Mouse (Mus musculus) ES-E14 (cell line): ENCODE data around the gene Kcnh2. TPM values are rescaled to one million over a fixed set of nuclear protein-coding genes. Genes with fewer than 3 reads are reported as not detected.

Experiments used
- DNase-seq: peaks from one replicate; pipeline ENCODE4 v3.0.0-alpha.2; 2013; ENCODE audit warnings: low read depth, low spot score
- H3K27ac ChIP-seq: 2 replicates; pipeline ENCODE4 v1.5.1; 2012; ENCODE audit warnings: low read depth, mild to moderate bottlenecking, low read length, moderate library complexity, mixed read lengths; ENCODE audit not compliant: poor library complexity, insufficient read depth, severe bottlenecking
- H3K36me3 ChIP-seq: 2 replicates; pipeline ENCODE4 v1.6.1; 2012; ENCODE audit warnings: mild to moderate bottlenecking, low read length, moderate library complexity, mixed read lengths; ENCODE audit not compliant: control insufficient read depth, poor library complexity, insufficient read depth, severe bottlenecking
- H3K4me1 ChIP-seq, 2 experiments: fragments of 150-350 bp in 1 of 2; sonication (generic) in 1 of 2; 2 replicates each; pipeline ENCODE4 v1.6.1; 2012; ENCODE audit warnings: low read length in 2 of 2, mild to moderate bottlenecking in 1 of 2, mixed read lengths in 1 of 2; ENCODE audit not compliant: control insufficient read depth in 2 of 2, insufficient read depth in 2 of 2, poor library complexity in 1 of 2
- H3K4me3 ChIP-seq, 2 experiments: fragments of 150-350 bp in 1 of 2; sonication (generic) in 1 of 2; 2 replicates each; pipeline ENCODE4 v1.5.1; 2012; ENCODE audit warnings: low read length in 2 of 2, low read depth in 1 of 2, mild to moderate bottlenecking in 1 of 2, mixed read lengths in 1 of 2; ENCODE audit not compliant: insufficient read depth in 1 of 2, poor library complexity in 1 of 2, severe bottlenecking in 1 of 2
- H3K9ac ChIP-seq: 2 replicates; pipeline ENCODE4 v1.6.1; 2012; ENCODE audit warnings: low read depth, mild to moderate bottlenecking, low read length, mixed read lengths; ENCODE audit not compliant: poor library complexity, insufficient read depth, severe bottlenecking
- H3K9me3 ChIP-seq: fragments of 150-350 bp; sonication (generic); 2 replicates; pipeline ENCODE4 v1.6.1; 2012; ENCODE audit warnings: low read depth, mild to moderate bottlenecking, low read length; ENCODE audit not compliant: control insufficient read depth, insufficient read depth
- CHD2 ChIP-seq: IDR thresholded peaks from 2 replicates; pipeline ENCODE4 v1.6.1; 2014; ENCODE audit warnings: mild to moderate bottlenecking, low read depth, low read length, inconsistent platforms
- HCFC1 ChIP-seq: IDR thresholded peaks from 2 replicates; pipeline ENCODE4 v1.6.1; 2012; ENCODE audit warnings: low read length, inconsistent platforms, borderline replicate concordance; ENCODE audit not compliant: insufficient read depth
- MAFK ChIP-seq: IDR thresholded peaks from 2 replicates; pipeline ENCODE4 v1.6.1; 2014; ENCODE audit warnings: mild to moderate bottlenecking, low read depth, low read length, inconsistent platforms; ENCODE audit not compliant: insufficient read depth
- ZC3H11A ChIP-seq: IDR thresholded peaks from 2 replicates; pipeline ENCODE4 v1.6.1; 2012; ENCODE audit warnings: low read depth, mild to moderate bottlenecking, inconsistent platforms, low read length, borderline replicate concordance
- ZNF384 ChIP-seq: IDR thresholded peaks from 2 replicates; pipeline ENCODE4 v1.6.1; 2012; ENCODE audit warnings: low read depth, low read length, inconsistent platforms
- in situ Hi-C, 2 experiments: fragments of 600-800 bp; cut with MboI; formaldehyde crosslinking; loops; one replicate each; pipeline ENCODE4 v1.15.1; 2025; ENCODE audit warnings: low sequenced_read_pairs in 2 of 2, inconsistent platforms in 1 of 2; ENCODE audit not compliant: unreplicated experiment in 2 of 2
- total RNA-seq: library from RNA; depleted of rRNA; stranded (reverse); fragments of 300-350 nt; gene quantifications from 2 replicates; pipeline ENCODE4 v1.2.3, GENCODE M21; 2012

The Kcnh2 gene
- total RNA-seq, 1 experiment = 6.5 TPM

DNA sequence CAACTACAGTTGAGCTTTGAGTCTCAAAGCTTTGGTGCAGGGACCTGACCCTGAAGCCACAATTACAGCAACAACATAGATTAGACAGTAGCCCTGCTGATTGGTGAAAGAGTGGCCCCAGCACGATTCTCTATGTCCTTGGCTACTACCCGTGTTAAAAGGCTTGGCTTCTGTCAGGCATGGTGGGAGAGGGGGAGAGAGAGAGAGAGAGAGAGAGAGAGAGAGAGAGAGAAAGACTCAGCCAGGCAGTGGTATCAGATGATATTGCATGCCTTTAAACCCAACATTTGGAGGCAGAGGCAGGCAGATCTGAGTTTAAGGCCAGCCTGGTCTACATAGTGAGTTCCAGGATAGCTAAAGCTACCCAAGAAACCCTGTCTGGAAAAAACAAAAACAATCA is 30.6 kb upstream of the Kcnh2 start:
- H3K9me3 ChIP-seq = no peaks in the 10 kb centered on the region
- no peak for TF ChIP-seq ZNF384
- no peak for TF ChIP-seq HCFC1
- TF ChIP-seq ZC3H11A = no peak
- no peak for TF ChIP-seq CHD2
- no peak for TF ChIP-seq MAFK
- H3K4me1 ChIP-seq = peaks cover 2 to 16% of the 10 kb centered on the region in 2 experiments; a peak in 1 of 4 replicates
- no peaks in the 10 kb centered on the region for H3K36me3 ChIP-seq
- H3K27ac ChIP-seq = no peak overlapping the region
- no peak overlapping the region for H3K9ac ChIP-seq
- in situ Hi-C loops = no loop called here
- DNase-seq = no peak
- no peak overlapping the region for H3K4me3 ChIP-seq

DNA sequence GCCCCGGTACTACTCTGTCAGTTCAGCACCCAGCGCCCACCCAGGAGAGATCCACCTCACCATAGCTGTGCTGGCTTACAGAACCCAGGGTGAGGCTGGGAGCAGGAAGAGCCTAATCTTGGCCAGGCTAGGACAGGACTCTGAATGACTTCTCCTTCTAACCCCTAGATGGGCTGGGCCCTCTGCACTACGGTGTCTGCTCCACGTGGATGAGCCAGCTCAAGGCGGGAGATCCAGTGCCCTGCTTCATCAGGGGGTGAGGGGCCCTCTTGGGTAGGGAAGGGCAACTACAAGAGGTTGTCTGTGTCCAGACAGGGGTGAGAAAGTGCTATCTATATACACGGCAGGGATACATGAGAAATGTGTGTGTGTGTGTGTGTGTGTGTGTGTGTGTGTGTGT is 30.1 kb upstream of the Kcnh2 start:
- no peaks in the 10 kb centered on the region for H3K9me3 ChIP-seq
- H3K4me3 ChIP-seq = no peak overlapping the region
- H3K4me1 ChIP-seq = peaks cover 2 to 14% of the 10 kb centered on the region in 2 experiments; a peak in 1 of 4 replicates
- no peak overlapping the region for H3K27ac ChIP-seq
- in situ Hi-C loops = no loop called here
- no peaks in the 10 kb centered on the region for H3K36me3 ChIP-seq
- DNase-seq = no peak
- TF ChIP-seq ZNF384 = no peak
- no peak for TF ChIP-seq ZC3H11A
- no peak for TF ChIP-seq CHD2
- no peak for TF ChIP-seq MAFK
- no peak for TF ChIP-seq HCFC1
- H3K9ac ChIP-seq = no peak overlapping the region

DNA sequence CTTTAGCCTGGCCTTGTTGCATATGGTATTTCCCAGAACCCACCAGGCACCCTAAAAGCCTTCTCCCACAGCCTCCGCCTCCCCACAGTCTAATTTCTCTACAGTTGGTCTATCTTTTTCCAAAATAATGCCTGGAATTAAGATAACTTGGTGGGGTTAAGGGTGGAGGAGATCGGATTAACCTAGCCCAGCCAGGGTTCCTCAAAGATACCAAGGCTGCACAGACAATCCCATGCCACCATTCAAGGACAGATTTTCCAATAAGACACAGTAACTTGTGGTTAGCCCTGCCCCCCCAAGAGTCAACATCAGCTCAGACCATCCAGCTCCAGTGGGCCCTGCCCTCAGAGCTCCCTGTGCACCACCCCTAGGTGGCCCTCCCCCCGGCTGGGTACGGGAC is 29.1 kb upstream of the Kcnh2 start:
- no peak overlapping the region for H3K9ac ChIP-seq
- H3K36me3 ChIP-seq = no peaks in the 10 kb centered on the region
- in situ Hi-C loops = no loop called here
- no peak overlapping the region for H3K4me3 ChIP-seq
- DNase-seq = no peak
- H3K27ac ChIP-seq = no peak overlapping the region
- TF ChIP-seq ZC3H11A = no peak
- peaks cover 2 to 14% of the 10 kb centered on the region in 2 experiments; a peak in 1 of 4 replicates for H3K4me1 ChIP-seq
- H3K9me3 ChIP-seq = no peaks in the 10 kb centered on the region

DNA sequence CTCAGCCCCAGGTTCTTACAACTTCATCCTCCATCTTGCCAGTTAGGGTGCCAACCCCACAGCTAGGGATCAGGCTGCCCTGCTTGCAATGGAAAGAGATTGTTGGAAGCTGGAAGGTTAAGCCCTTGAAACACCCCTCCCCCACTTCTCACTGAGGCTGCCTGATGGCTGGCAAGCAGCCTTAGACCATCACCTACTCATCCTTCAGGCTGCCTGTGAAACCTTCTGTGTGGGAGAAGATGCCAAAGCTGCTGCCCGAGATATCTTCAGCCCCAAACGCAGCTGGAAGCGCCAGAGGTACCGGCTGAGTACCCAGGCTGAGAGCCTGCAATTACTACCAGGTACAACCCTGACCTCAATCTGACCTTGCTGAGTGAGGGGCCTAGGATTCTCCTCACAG is 28.1 kb upstream of the Kcnh2 start:
- in situ Hi-C loops = no loop called here
- TF ChIP-seq HCFC1 (no peak), ZC3H11A (no peak), MAFK (no peak), CHD2 (no peak), ZNF384 (no peak)
- no peak overlapping the region for H3K9ac ChIP-seq
- H3K36me3 ChIP-seq = no peaks in the 10 kb centered on the region
- H3K27ac ChIP-seq = no peak overlapping the region
- no peak for DNase-seq
- no peak overlapping the region for H3K4me3 ChIP-seq
- H3K4me1 ChIP-seq = peaks cover 2 to 14% of the 10 kb centered on the region in 2 experiments; a peak in 1 of 4 replicates
- H3K9me3 ChIP-seq = no peaks in the 10 kb centered on the region

DNA sequence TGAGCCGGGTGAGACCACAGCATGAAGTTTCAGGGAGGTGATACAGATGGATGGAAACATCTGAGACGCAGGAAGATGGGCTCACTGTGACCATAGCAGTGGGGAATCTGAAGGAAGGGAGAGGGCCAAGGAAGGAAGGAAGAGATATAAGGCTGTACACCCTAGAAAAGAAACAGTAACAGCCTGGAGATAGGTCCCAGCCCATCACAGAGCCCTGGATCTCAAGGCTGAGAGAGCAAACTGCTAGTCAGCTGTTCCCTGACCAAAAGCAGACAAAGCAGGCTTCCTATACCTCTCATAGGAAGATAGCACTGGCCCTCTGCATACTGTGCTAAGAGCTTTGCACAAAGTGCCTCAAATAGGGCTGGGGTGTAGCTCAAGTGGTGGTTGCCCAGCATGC is 27.3 kb upstream of the Kcnh2 start:
- H3K4me3 ChIP-seq = no peak overlapping the region
- in situ Hi-C loops = no loop called here
- no peak overlapping the region for H3K27ac ChIP-seq
- no peak for DNase-seq
- TF ChIP-seq ZC3H11A = no peak
- TF ChIP-seq ZNF384 = no peak
- TF ChIP-seq CHD2 = no peak
- no peak for TF ChIP-seq MAFK
- TF ChIP-seq HCFC1 = no peak
- H3K36me3 ChIP-seq = no peaks in the 10 kb centered on the region
- H3K4me1 ChIP-seq = peaks cover 0 to 14% of the 10 kb centered on the region in 2 experiments; a peak in 1 of 4 replicates
- H3K9ac ChIP-seq = no peak overlapping the region
- no peaks in the 10 kb centered on the region for H3K9me3 ChIP-seq
